Mouse (Mus musculus) heart, postnatal 0 days (tissue): Measurements from ENCODE around the gene Mettl14.

Experiments
- CTCF ChIP-seq: IDR thresholded peaks from 2 replicates; pipeline ENCODE4 v1.5.1; 2016; ENCODE audit warnings: antibody characterized with exemption, control low read depth, low read depth
- EP300 ChIP-seq: IDR thresholded peaks from 2 replicates; pipeline ENCODE4 v1.6.1; 2016; ENCODE audit warnings: antibody characterized with exemption, low read depth

- TF ChIP-seq CTCF = no peak
- TF ChIP-seq EP300 = no peak
Observed at GRCm38 (mm10) chr3:123348080-123348802, 37.7 kb downstream of the Mettl14 start.
